Mouse (Mus musculus) MEL (cell line): ENCODE data around the gene Gm20828. TPM values are rescaled to one million over a fixed set of nuclear protein-coding genes. Genes with fewer than 3 reads are reported as not detected.
"Not testable (repeated sequence)": the region's sequence is repeated elsewhere in the genome, so short reads cannot be mapped to it uniquely, and the experiment has no call there.

Source experiments
- DNase-seq: peaks from one replicate; pipeline ENCODE4 v3.0.0; 2011; ENCODE audit warnings: low read depth, low spot score
- H3K27ac ChIP-seq: 2 replicates; pipeline ENCODE4 v1.5.1; 2012; ENCODE audit warnings: low read depth, mild to moderate bottlenecking, control low read depth, low read length, moderate library complexity; ENCODE audit not compliant: control insufficient read depth
- H3K27me3 ChIP-seq, 2 experiments: fragments of 150-350 bp in 1 of 2; sonication (generic) in 1 of 2; 2 replicates each; pipeline ENCODE4 v1.6.1; 2012; ENCODE audit warnings: low read length in 2 of 2, mild to moderate bottlenecking in 2 of 2, improper control_type of control experiment in 1 of 2, moderate library complexity in 1 of 2; ENCODE audit not compliant: insufficient read depth in 2 of 2, control insufficient read depth in 1 of 2
- H3K36me3 ChIP-seq, 2 experiments: 2 replicates each; pipeline ENCODE4 v1.6.1; 2012 to 2014; ENCODE audit warnings: low read length in 2 of 2, improper control_type of control experiment in 1 of 2, inconsistent platforms in 1 of 2, mild to moderate bottlenecking in 1 of 2; ENCODE audit not compliant: insufficient read depth in 2 of 2, control insufficient read depth in 1 of 2
- H3K4me1 ChIP-seq, 2 experiments: fragments of 150-350 bp in 1 of 2; sonication (generic) in 1 of 2; 2 replicates each; pipeline ENCODE4 v1.6.1; 2012; ENCODE audit warnings: low read length in 2 of 2, improper control_type of control experiment in 1 of 2, mild to moderate bottlenecking in 1 of 2; ENCODE audit not compliant: insufficient read depth in 2 of 2, control insufficient read depth in 1 of 2
- H3K4me3 ChIP-seq, 2 experiments: fragments of 150-350 bp in 1 of 2; sonication (generic) in 1 of 2; 2 replicates each; pipeline ENCODE4 v1.5.1; 2012; ENCODE audit warnings: low read depth in 2 of 2, low read length in 2 of 2, mild to moderate bottlenecking in 2 of 2, moderate library complexity in 2 of 2, control low read depth in 1 of 2, improper control_type of control experiment in 1 of 2; ENCODE audit not compliant: control insufficient read depth in 1 of 2, insufficient read depth in 1 of 2
- H3K79me2 ChIP-seq: 2 replicates; pipeline ENCODE4 v1.6.1; 2012; ENCODE audit warnings: mild to moderate bottlenecking, low read length, moderate library complexity; ENCODE audit not compliant: control insufficient read depth, poor library complexity, insufficient read depth
- H3K9ac ChIP-seq: 2 replicates; pipeline ENCODE4 v1.6.1; 2012; ENCODE audit warnings: low read depth, mild to moderate bottlenecking, control low read depth, low read length, moderate library complexity; ENCODE audit not compliant: control insufficient read depth, poor library complexity, severe bottlenecking
- H3K9me3 ChIP-seq: fragments of 150-350 bp; sonication (generic); replicated peaks from 2 replicates; pipeline ENCODE4 v1.6.1; 2012; ENCODE audit warnings: mild to moderate bottlenecking, low read length, improper control_type of control experiment, moderate library complexity; ENCODE audit not compliant: insufficient read depth
- polyA plus RNA-seq, 2 experiments: library from polyadenylated mRNA; stranded (reverse) in 1 of 2; unstranded in 1 of 2; fragments of >175 nt in 1 of 2; fragments of >200 nt in 1 of 2; gene quantifications; 2 replicates each; pipeline versions ENCODE4 v1.2.1 to v1.2.4; 2012; ENCODE audit warnings: low replicate concordance in 2 of 2, low read depth in 1 of 2; ENCODE audit not compliant: insufficient read length in 2 of 2, insufficient read depth in 1 of 2, missing spikeins in 1 of 2
- total RNA-seq: library from RNA; depleted of rRNA; stranded (reverse); fragments of 300-350 nt; gene quantifications from 2 replicates; pipeline ENCODE4 v1.2.3, GENCODE M21; 2012; rRNA removed

The Gm20828 gene
- total RNA-seq (not detected in 2 replicates), polyA plus RNA-seq (not detected)

DNA sequence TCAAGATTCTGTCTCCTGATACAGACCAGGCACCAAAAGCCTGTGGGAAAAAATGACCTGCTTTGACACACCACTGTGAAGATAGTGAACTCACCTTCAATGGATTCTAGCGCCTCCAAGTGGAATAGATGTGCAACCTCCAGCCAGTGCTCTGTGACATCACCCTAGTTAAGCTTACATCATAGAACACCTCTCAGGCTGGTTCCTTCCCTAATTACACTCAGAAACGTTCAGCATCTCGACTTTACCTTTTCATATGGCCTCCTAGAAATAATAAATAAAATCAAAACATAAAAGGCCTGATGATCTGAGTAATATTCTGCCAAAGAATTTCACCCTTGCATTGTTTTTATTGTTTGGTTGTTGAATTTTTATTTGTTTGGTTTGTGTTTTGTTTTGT, at the start of gene Gm20828:
Gm20828 (minus strand) TSS at position 101 of the 400 bp plus-strand sequence.
- not testable (repeated sequence) for H3K4me3 ChIP-seq

More for the DNA sequence above, at the start of gene Gm20828:
- not testable (repeated sequence) for DNase-seq, H3K9ac ChIP-seq, H3K4me1 ChIP-seq, H3K79me2 ChIP-seq, H3K36me3 ChIP-seq, H3K27me3 ChIP-seq, H3K9me3 ChIP-seq, H3K27ac ChIP-seq
